Mouse (Mus musculus) cerebellum, adult 11-12 months (tissue): ENCODE results near the gene Ctdnep1.

Experiments
- DNase-seq: peaks from one replicate; pipeline ENCODE4 v3.0.0; 2022

Ctdnep1 gene

DNA sequence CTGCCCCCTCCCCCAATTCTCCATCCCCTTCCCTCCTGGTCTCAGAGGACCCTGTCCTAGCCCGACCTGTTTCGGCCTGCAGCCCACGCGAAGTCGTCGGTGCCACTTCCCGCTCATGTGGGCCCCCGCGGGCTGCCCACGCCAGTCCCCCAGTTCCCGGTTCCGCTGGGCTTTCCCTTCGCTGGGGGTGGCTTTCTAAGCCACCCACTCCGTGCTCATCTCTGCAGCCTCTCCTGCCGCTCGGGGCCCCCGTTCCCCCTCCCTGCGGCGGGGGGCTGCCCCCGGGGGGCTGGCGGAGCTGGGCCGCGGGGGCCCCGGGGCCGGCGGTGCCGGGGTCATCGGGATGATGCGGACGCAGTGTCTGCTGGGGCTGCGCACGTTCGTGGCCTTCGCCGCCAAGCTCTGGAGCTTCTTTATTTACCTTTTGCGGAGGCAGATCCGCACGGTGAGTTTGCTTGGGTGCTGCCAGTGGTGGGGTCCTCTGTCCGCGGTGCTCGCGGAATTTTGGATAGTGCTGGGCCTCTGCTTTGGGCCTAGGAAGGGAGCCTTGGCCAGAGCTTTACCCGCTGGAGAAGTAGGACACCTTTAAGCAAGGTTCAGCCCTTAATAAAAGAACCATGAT is at the start of gene Ctdnep1:
Gene Ctdnep1, plus strand, starts transcription at position 16 of the 622 bp plus-strand sequence.
- peak; percentile 71 for DNase-seq

DNA sequence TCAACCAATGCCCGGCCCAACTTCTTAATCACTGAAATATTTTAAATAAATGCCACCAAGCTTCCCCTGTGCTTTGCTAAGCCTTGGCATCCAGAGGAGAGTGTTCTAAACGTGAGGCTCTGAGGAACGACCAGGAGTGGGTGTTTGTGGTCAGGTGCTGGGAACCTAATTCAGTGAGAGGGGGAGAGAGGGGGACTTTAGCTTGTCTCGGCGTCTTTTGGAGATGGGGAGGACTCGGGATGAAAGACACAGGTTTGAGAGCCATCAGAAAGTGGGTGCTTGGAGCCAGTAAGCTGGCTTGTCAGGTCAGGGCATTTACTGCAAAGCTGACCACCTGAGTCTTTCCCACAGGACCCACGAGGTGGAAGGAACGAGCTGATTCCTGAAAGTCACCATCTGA is 49.2 kb upstream of the Ctdnep1 start:
- DNase-seq, result no peak

DNA sequence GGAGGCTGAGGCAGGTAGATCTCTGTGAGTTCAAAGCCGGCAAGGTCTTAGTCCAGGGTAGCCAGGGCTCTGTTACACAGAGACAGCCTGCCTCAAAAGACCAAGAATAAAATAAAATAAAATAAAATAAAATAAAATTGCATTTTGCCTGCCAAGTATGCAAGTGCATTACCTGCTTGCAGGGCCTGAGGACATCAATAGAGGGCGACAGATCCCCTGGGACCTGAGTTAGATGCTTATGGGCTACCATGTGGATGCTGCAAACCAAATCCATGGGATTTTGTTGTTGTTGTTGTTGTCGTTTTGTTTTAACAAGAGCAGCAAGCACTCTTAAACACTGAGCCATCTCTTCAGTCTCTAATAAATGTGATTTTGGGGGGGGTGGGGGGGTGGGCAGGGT is 48.7 kb upstream of the Ctdnep1 start:
- no peak for DNase-seq

DNA sequence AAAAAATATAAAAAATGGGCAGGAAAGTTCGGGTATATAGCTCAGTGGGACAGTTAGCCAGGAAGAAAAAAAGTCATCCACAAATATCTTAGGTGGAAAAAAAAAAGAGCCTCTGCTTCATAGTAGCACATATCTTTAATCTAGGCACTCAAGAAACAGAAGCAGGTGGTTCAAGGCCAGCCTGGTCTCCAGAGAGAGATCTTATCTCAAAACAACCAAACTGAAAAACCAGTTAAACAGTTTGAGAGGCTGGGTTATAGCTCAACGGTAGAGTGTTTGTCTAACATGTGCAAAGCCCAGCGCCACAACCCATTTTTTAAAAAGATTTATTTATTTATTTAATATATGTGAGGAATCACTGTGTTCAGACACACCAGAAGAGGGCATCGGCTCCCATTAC is 47.9 kb upstream of the Ctdnep1 start:
- DNase-seq, result no peak

DNA sequence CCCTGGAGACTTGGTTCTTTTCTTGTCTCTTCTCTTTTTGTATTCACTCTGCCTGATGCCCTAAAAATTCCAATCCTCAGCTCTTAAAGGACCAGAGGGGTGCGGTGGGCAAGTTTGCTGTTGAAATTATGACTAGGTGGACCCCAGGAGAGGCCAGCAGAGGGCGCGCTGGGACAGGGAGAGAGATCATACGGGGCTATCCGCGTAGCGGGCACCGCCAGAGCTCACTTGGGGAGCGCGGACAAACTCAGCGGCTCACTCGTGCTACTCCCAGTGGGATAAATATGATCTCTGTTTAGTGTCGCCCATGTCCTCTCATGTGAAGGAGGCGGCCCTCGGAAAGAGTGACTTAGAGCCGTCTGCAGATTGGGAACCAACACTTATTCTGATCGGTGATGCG is 46.8 kb upstream of the Ctdnep1 start:
- DNase-seq, result peak; percentile 78

DNA sequence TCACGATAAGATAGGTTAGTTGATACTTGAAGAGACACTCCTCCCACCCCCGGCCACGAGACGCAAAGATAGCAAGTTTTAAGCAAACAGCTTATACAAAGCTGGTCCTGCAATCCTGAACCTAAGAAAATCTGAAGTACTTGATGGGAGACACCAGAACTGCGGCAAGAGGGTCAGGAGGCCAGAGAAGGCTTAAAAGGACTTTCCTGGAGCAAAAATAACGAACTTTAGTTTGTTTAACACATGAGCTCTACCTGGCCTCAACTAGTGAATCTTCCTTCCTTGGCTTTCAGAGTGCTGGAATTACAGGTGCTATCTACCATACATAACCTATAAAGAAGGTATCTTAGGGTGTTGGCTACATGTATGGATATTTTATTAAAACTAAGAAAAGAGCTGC is 46.3 kb upstream of the Ctdnep1 start:
- DNase-seq, result no peak

DNA sequence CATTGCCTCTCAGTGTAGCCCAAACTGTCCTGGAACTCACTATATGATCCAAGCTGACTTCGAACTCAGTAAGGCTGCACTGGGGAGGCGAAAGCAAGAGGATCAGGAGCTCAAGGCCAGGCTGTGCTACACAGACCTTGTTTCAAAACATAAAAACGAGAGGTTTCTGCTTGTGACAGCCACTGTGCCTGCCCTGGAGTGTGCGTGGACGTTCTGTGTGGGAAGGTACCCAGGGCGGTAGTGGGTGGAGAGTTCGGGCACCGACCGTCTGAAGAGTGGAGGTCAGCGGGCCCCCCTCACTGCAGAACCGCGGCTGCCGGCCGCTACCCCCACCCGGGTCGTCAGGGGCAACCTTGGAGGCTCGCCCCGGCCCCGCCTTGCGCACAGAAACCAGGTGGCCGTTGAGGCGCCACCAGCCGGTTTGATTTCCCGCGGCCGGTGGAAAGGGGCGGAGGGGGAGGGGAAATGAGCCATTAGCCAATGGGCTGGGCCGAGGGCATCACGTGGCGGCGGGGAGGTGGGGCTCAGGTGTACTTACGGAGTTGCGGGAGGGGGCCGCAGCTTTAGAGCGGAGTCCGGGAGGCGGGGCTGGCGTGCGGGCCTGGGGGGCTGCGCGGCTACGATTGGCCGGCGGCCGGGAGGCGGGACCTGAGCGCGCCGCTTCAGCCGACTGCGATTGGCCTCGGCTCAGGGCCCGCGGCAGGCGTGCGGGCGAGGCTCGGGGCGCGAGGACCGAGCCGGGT is 45.6 kb upstream of the Ctdnep1 start, which contains the start of gene Ybx2:
Gene Ybx2, plus strand, starts transcription at position 660 of the 743 bp plus-strand sequence.
- peak; percentile 94 for DNase-seq

DNA sequence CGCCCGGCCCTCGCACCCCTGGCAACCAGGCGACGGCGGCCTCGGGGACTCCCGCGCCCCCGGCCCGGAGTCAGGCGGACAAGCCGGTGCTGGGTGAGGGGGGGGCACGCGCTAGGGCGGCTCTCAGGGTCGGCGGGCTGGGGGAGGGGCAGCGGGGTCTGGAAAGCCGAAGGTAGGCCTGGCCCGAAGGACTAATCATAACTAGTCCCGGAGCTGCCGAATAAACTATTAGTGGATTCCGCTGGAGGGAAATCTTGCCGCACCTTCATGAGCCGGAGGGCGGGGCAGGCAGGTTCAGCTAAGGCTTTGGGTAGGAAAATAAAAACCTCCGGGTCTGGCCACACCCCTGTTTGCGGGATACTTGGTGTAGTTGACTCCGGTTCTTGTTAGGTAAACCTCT is 44.8 kb upstream of the Ctdnep1 start:
- DNase-seq, result no peak

DNA sequence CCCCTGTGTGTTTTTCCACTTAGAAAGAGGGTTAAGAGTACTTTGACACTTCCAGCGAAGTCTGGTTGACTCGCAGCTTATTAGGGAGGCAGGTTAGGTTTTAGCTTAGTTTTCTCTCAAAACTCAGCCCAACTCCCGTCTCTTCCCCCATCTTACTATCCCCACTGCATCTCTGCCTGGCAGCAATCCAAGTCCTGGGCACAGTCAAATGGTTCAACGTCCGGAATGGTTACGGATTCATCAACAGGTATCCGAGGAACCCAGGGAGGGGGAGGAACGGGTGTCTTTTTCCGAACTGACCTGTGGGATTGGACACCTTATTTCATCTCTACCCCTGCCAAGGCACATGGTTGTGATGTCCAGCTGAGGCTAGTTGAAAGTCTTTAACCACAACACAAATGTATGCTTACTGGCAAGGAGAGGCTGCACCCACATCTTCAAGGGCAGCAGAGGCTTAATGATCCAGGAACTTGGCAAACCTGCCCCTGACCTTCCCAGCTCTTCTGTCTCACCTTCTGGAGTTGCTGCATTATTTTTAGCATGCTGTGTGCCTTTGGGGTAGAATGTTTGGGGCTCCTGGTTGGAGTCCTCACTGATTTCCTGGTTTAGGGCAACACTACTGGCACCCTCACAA is 44.1 kb upstream of the Ctdnep1 start:
- no peak for DNase-seq

DNA sequence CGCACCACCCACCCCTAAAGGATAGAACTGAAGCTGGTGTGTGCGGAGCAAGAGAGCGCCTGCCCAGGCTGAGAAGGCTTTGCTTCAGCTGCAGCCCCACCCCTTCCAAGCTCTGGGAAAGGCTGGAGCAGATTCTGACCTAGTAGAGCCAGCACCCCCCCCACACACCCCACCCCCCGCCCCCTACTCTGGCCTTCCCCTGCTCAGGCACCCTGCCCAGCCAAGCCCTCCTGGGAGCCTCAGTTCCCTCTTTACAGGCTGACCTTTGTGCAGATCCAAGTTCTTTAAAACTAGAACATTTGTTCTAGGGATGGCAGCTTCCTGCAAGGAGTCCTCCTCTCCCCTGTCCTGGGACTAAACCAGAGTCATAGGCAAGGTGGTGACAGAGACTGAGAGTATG is 43.6 kb upstream of the Ctdnep1 start:
- no peak for DNase-seq

DNA sequence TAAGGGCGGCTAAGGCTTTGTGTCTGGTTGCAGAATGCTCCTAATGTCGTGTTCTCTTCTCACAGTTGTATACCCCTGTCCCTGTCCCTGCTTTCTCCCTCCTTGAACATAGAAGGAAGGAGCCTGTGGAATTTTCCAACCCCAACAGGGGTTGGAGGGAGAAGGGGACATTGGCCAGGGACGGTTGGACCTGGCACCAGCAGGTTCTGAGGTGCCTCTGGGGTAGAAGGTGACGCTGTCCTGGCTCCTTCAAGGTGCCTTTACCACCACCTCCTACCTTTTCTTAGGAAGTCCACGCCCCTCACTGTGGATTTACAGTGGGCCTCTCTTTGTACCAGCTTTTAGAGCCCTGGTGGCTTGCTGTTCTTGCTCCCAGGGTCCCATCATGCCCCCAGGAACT is 43.1 kb upstream of the Ctdnep1 start:
- no peak for DNase-seq

DNA sequence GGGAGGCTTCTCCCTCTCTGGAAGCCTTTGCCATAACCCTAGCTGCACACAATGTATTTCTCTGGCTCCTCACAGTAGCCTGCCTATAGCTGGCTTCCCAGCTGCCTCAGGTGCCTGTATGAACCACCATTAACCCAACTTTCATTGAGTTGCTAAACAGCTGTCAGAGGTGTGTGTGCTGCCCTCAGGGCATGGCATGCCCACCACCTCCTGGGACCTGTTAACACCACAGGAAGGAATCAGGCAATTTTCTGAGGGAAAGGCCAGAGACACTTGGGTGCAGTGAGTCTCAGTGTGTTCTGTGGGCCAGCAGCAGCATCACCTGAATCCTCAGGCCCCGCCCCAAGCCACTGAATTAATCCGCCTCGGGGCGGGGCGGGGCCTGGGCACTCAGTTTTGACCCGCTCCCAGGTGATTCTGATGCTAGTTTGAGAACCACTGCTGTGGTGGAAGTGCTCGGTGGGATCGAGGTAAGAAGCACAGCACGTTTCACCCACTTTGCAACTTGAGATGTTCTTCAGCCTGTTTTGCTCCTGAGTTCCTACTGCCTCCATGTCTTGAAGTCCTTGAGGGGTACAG is 42.5 kb upstream of the Ctdnep1 start:
- no peak for DNase-seq

DNA sequence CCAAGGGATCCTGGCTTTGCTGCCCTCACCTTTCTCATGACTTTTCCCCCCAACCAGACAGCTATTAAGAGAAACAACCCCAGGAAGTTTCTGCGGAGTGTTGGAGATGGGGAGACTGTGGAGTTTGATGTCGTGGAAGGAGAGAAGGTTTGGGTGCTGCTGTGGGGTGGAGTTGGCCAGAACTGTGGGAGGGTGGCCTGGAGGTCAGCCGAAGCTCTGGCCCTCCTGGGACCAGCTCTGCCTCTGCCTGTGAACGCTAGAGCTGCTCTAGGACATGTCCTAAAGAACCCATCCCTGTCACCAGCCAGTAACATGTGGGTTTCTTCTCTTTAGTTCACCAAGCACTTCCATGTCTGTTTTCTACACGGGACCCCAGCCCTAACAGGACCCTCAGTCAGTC is 41.8 kb upstream of the Ctdnep1 start:
- no peak for DNase-seq

DNA sequence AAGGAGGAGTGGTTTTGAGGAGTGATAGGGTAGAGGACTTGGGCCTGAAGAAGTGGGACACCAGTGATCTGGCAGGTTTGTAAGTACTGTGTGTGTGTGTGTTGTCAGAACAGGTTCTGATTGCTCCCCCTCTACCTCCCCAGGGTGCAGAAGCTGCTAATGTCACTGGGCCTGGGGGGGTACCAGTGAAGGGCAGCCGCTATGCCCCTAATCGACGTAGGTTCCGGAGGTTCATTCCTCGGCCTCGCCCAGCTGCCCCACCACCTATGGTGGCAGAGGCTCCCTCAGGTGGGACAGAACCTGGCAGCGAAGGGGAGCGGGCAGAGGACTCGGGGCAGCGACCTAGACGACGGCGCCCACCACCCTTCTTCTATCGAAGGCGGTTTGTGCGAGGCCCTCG is 41.2 kb upstream of the Ctdnep1 start:
- no peak for DNase-seq

DNA sequence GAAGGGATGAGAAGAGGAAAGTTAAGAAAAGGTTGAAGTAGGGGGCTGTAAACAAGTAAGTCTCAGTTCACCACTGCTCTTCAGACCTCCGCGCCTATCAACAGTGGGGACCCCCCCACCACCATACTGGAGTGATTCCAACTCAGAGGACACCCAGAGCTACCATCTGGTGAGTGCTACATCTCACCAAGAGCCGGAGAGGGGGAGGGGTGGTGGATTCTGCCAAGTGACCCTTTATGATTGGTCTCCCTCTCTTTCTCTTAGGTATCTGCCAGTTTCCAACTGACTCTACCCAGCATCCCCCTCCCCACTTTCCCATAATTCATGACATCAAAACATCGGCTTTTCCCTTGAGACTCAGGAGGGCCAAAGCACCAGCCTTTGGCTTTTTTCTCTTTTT is 40.0 kb upstream of the Ctdnep1 start:
- no peak for DNase-seq

DNA sequence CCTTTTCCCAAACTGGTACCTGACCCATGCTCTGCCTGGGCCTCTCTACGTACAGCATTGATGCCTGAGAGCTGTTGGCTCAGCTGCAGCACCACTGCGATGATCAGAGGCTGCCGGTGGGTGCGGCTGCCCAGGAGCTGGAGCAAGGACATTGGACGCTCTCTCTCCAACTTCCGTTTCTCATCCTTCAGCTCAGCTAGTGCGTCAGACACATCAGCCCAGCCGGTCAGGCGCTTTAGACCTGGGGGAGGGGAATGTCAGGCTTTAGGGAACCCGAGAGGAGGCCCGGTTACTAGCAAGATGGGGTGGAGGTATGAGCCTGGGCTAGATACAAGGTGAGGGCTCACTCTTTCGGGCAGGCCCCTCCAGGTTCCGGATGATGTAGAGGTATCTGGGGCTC is 35.7 kb upstream of the Ctdnep1 start:
- DNase-seq, result no peak

DNA sequence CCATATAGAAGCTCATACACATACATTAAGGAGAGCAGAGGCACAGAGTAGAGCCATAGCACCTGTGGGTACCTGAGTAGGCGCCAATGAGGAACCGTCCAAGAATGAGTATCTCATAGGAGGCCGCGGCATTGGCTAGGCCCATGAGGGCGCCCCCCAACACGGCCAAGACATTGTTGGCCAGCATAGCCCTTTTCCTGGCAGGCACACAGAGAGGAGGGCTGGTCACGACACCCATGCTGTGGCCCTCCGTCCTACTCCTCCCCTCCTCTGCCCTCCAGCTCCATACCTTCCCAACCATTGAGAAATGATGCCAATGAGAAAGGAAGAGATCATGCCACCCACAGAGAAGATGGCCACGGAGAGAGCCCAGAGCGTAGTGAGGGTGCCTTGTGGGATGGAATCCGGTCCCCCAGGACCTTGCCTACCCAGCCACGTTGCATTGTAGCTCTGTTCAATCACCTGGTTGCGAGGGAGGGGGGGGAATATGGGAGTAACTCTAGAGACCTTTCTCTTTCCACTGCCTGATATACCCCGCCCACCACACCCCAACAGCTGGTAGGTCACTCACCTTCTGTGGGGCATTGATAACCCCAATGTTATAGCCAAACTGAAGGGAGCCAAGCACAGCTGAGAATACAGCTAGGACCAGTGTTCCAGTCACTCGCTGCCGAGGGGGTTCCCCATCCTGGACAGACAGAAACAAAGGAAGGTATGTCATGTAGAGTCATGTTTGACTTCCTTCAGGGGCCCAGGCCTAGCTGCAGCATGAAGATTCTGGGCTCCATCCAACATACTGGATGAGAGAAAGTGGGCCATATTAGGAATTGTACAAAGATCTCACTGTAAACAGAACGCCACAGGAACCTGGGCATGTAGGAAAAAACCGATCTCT is 34.7 kb upstream of the Ctdnep1 start:
- no peak for DNase-seq

DNA sequence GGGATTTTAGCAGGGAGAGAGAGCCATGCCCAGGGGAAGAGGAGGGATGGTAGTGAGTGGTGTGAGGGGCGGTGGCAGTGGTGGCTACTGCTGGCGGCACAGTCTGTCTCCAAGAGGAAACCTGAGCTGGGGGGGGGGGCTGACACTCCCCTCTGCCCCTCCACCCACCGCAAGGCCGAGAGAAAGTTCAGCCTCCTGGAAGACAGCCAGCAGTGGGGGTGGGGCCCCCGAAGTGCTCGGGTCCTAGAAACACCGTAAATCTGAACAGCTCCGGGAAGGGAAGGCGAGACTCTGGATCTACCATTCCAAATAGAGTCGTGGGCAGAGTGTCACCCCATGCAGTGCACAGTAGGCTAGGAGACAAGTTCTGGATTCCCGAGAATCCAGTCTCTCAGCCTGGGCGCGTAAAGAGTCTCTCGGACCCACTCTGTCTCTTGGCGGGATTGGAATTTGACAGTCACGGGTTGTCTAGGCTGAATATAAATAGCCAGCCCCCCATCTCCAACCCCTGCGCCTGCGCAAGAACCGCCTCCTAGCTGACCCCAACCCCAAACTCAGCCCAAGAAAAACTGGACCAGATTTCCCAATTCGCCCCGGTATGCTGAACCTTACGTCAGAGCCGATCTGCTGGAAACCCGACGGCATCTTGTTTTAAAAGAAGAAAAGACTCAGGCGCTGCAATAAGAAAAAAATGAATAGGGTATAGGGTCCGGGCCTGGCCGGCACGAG is 33.5 kb upstream of the Ctdnep1 start:
- no peak for DNase-seq

DNA sequence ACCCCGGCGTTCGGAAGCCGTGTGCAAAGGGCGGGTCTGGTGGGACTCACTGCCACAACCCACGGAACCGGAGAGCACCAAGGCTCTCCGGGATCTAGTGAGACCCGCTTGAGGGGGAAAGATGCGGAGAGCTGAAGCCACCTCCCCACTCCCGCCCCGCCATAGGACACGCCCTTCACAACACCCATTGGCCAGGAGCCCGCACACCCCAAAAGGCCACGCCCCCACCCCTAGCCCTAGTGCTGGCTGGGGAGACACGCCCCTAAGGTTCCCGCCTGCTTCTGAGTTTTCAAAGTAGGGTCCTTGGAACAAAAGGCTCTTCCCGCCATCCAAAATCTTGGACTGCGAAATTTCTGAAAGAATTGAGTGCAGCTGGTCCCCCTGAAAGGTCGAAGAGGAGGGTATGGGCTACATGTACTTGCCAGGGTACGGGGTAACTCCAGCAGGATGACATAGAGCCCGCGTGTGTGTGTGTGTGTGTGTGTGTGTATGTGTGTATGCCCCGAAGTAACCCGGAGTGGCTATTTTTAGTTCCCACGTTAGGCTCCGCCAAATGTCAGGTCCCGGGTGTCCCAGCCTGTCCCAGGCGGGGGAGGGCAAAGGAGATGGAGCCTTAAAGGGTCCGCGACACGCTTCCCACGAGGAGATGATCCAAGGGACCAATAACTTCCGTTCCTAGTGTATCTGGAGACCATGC is 32.7 kb upstream of the Ctdnep1 start, which contains the start of gene Slc2a4:
Gene Slc2a4, minus strand, starts transcription at position 123 of the 697 bp plus-strand sequence.
- DNase-seq, result peak; percentile 53

DNA sequence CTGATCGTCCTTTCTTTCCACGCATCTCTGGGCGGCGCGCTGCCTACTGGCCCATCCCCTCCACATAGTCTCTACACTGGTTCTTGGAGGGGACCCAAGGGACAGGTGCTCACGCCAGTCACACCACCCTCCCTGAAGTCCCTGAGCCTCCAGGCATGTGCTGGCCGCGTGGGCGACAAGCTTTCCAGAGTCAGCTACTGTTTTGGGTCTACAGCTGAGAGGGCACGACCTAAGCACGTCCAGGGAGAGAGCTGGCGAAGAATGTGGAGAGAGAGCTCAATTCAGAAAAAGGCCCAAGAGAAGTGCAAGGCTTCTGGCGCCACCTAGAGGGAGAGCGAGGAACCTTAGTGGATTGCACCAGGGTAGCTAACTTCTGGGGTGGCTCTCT is 32.2 kb upstream of the Ctdnep1 start:
- peak; percentile 68 for DNase-seq

DNA sequence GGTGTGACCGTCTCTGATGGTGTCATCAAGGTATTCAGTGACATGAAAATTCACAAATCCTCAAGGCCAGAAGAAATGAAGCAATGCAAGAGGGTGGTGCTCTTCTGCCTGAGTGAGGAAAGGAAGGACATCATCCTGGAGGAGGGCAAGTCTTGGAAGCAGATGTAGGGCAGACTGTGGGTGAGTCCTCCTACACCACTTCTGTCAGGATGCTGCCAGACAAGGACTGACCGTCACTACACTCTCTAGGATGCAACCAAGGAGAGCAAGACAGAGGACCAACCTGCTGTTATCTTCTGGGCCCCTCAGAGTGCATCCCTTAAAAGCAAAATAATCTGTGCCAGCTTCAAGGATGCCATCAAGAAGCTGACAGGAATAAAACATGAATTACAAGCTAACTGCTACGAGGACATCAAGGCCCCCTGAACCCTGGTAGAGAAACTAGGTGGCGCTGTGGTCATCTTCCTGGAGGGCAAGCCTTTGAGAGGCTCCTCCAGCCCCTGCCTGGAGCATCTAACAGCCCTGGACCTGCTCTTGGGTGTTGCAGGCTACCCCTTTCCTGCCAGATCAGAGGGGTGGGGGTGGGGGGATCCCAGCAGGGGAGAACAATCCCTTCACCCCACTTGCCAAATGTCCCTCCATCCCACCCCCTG is 30.0 kb upstream of the Ctdnep1 start:
- DNase-seq, result no peak
